Mouse (Mus musculus) kidney, postnatal 0 days (tissue): Measurements from ENCODE around the gene Wdfy1. TPM values are rescaled to one million over a fixed set of nuclear protein-coding genes. Genes with fewer than 3 reads are reported as not detected.
A peak's percentile ranks its signal among the peaks of the same experiment; 100 is the strongest.

Experiments used
- ATAC-seq: fragments of 200-750 bp; cut with Nextera tagmentation; replicated peaks from 2 replicates; pipeline ENCODE4 v1.8.0; 2017; ENCODE audit warnings: low read depth, moderate number of reproducible peaks, moderate TSS enrichment, moderate library complexity; ENCODE audit not compliant: low FRiP score
- DNase-seq: peaks from one replicate; pipeline ENCODE4 v3.0.0-alpha.2; 2016; ENCODE audit warnings: low spot score
- H3K27ac ChIP-seq: fragments of 300-500 bp; sonication (generic); 2 replicates; pipeline ENCODE4 v1.5.1; 2014; ENCODE audit warnings: mild to moderate bottlenecking
- H3K27me3 ChIP-seq: fragments of 300-500 bp; sonication (generic); 2 replicates; pipeline ENCODE4 v1.6.1; 2014; ENCODE audit warnings: low read length, mixed read lengths; ENCODE audit not compliant: insufficient read depth
- H3K36me3 ChIP-seq: fragments of 300-500 bp; sonication (generic); 2 replicates; pipeline ENCODE4 v1.6.1; 2014; ENCODE audit warnings: low read length, mixed read lengths; ENCODE audit not compliant: insufficient read depth
- H3K4me1 ChIP-seq: fragments of 300-500 bp; sonication (generic); replicated peaks from 2 replicates; pipeline ENCODE4 v1.6.1; 2014; ENCODE audit warnings: antibody characterized with exemption, low read length, mixed read lengths; ENCODE audit not compliant: insufficient read depth
- H3K4me2 ChIP-seq: fragments of 300-500 bp; sonication (generic); 2 replicates; pipeline ENCODE4 v1.6.1; 2014; ENCODE audit warnings: mild to moderate bottlenecking, low read length, moderate library complexity, mixed read lengths
- H3K4me3 ChIP-seq: fragments of 300-500 bp; sonication (generic); replicated peaks from 2 replicates; pipeline ENCODE4 v1.5.1; 2014; ENCODE audit warnings: low read depth, low read length
- H3K9ac ChIP-seq: fragments of 300-500 bp; sonication (generic); 2 replicates; pipeline ENCODE4 v1.6.1; 2014; ENCODE audit warnings: low read depth, low read length
- H3K9me3 ChIP-seq: fragments of 300-500 bp; sonication (generic); replicated peaks from 2 replicates; pipeline ENCODE4 v1.6.1; 2016; ENCODE audit warnings: low read length, inconsistent platforms, mixed read lengths
- CTCF ChIP-seq: IDR thresholded peaks from 2 replicates; pipeline ENCODE4 v1.5.1; 2016; ENCODE audit warnings: antibody characterized with exemption, low read depth, mild to moderate bottlenecking, moderate library complexity
- WGBS: fragments of 180-500 bp; shearing (Covaris S2); extraction: QIAGEN DNeasy Blood & Tissue Kit; methylation state at CpG from one replicate; pipeline ENCODE4 v1.1.7; 2014; 5-methylcytosine and 5-hydroxymethylcytosine counted together
- polyA plus RNA-seq: library from polyadenylated mRNA; unstranded; fragments of >200 nt; fragmentation: Nextera tagmentation; extraction: Ambion mirVana; gene quantifications from 2 replicates; pipeline ENCODE4 v1.2.1, GENCODE M21; 2015

Wdfy1 gene
- polyA plus RNA-seq, 1 experiment from 2014 or later = 48.4 TPM

- Histone ChIP-seq H3K4me1 (no peaks in the 10 kb centered on the region), H3K27me3 (no peaks in the 10 kb centered on the region), H3K9me3 (no peaks in the 10 kb centered on the region), H3K4me3 (no peak overlapping the region), H3K4me2 (no peak overlapping the region), H3K36me3 (no peaks in the 10 kb centered on the region), H3K27ac (0 out of 2 replicates have a peak overlapping the region, but pooled peaks have one; percentile 36), H3K9ac (no peak overlapping the region)
- no peak for ATAC-seq
- DNase-seq = peak; percentile 57
- WGBS = 81% methylated on average over 5 of the region's 5 CpGs
- no peak for TF ChIP-seq CTCF
These were observed 24.8 kb downstream of the Wdfy1 start for GRCm38 (mm10) chr1:79751186-79751585.

GRCm38 (mm10) chr1:79746056-79746455 is 29.9 kb downstream of the Wdfy1 start:
- 92% methylated on average over 4 of the region's 4 CpGs for WGBS
- Histone ChIP-seq H3K9me3 (no peaks in the 10 kb centered on the region), H3K4me2 (no peak overlapping the region), H3K9ac (no peak overlapping the region), H3K27ac (no peak overlapping the region), H3K4me3 (no peak overlapping the region), H3K27me3 (no peaks in the 10 kb centered on the region), H3K4me1 (no peaks in the 10 kb centered on the region), H3K36me3 (no peaks in the 10 kb centered on the region)
- no peak for TF ChIP-seq CTCF
- DNase-seq (no peak), ATAC-seq (no peak)

GRCm38 (mm10) chr1:79743385-79743784 is 32.6 kb downstream of the Wdfy1 start:
- Histone ChIP-seq H3K36me3 (no peaks in the 10 kb centered on the region), H3K9me3 (no peaks in the 10 kb centered on the region), H3K4me3 (no peak overlapping the region), H3K27ac (no peak overlapping the region), H3K4me2 (no peak overlapping the region), H3K27me3 (no peaks in the 10 kb centered on the region), H3K4me1 (no peaks in the 10 kb centered on the region), H3K9ac (no peak overlapping the region)
- WGBS = 91% methylated on average over 1 of the region's 1 CpGs
- 0 out of 2 replicates have a peak, but pooled peaks have one; percentile 2 for ATAC-seq
- no peak for DNase-seq
- no peak for TF ChIP-seq CTCF

GRCm38 (mm10) chr1:79742949-79743348 is 33.0 kb downstream of the Wdfy1 start:
- Histone ChIP-seq H3K27me3 (no peaks in the 10 kb centered on the region), H3K4me2 (no peak overlapping the region), H3K9ac (no peak overlapping the region), H3K27ac (no peak overlapping the region), H3K4me1 (no peaks in the 10 kb centered on the region), H3K4me3 (no peak overlapping the region), H3K9me3 (no peaks in the 10 kb centered on the region), H3K36me3 (no peaks in the 10 kb centered on the region)
- ATAC-seq (peak; percentile 72), DNase-seq (no peak)
- 82% methylated on average over 7 of the region's 7 CpGs for WGBS
- no peak for TF ChIP-seq CTCF

- no peaks in the 10 kb centered on the region for H3K4me1 ChIP-seq
- H3K4me2 ChIP-seq = no peak overlapping the region
- DNase-seq (no peak), ATAC-seq (0 out of 2 replicates have a peak, but pooled peaks have one; percentile 18)
- H3K9me3 ChIP-seq = no peaks in the 10 kb centered on the region
- no peak for TF ChIP-seq CTCF
- no peak overlapping the region for H3K27ac ChIP-seq
- WGBS = 74% methylated on average over 4 of the region's 4 CpGs
- H3K27me3 ChIP-seq = no peaks in the 10 kb centered on the region
- no peak overlapping the region for H3K9ac ChIP-seq
- H3K4me3 ChIP-seq = no peak overlapping the region
- no peaks in the 10 kb centered on the region for H3K36me3 ChIP-seq
These were observed 34.9 kb downstream of the Wdfy1 start for GRCm38 (mm10) chr1:79741002-79741401.

- WGBS = 98% methylated on average over 2 of the region's 2 CpGs
- Histone ChIP-seq H3K9ac (no peak overlapping the region), H3K4me1 (no peaks in the 10 kb centered on the region), H3K36me3 (no peaks in the 10 kb centered on the region), H3K27ac (no peak overlapping the region), H3K27me3 (no peaks in the 10 kb centered on the region), H3K4me2 (no peak overlapping the region), H3K9me3 (no peaks in the 10 kb centered on the region), H3K4me3 (no peak overlapping the region)
- no peak for ATAC-seq
- DNase-seq = no peak
- TF ChIP-seq CTCF = no peak
These were observed 36.2 kb downstream of the Wdfy1 start for GRCm38 (mm10) chr1:79739726-79740125.

GRCm38 (mm10) chr1:79736408-79736807 is 39.5 kb downstream of the Wdfy1 start:
- no peak for TF ChIP-seq CTCF
- no peak for ATAC-seq
- 87% methylated on average over 3 of the region's 3 CpGs for WGBS

More at GRCm38 (mm10) chr1:79736408-79736807, 39.5 kb downstream of the Wdfy1 start:
- DNase-seq = no peak
- no peak overlapping the region for H3K27ac ChIP-seq
- no peaks in the 10 kb centered on the region for H3K27me3 ChIP-seq
- no peaks in the 10 kb centered on the region for H3K9me3 ChIP-seq
- no peak overlapping the region for H3K9ac ChIP-seq
- no peaks in the 10 kb centered on the region for H3K4me1 ChIP-seq
- H3K36me3 ChIP-seq = 0 out of 2 replicates have a peak, but pooled peaks cover 4% of the 10 kb centered on the region
- H3K4me2 ChIP-seq = no peak overlapping the region
- H3K4me3 ChIP-seq = no peak overlapping the region
